Mouse (Mus musculus) C2C12 (cell line): ENCODE measurements around the gene Gabra3.

Source experiments
- CEBPB ChIP-seq: IDR thresholded peaks from one replicate; pipeline ENCODE4 v1.6.1; 2011; ENCODE audit warnings: low read depth, mild to moderate bottlenecking, control low read depth, moderate library complexity
- CTCF ChIP-seq: IDR thresholded peaks from one replicate; pipeline ENCODE4 v1.5.1; 2011; ENCODE audit not compliant: control insufficient read depth, insufficient read depth, insufficient read length
- FOSL1 ChIP-seq: IDR thresholded peaks from one replicate; pipeline ENCODE4 v1.8.0; 2011; ENCODE audit warnings: mild to moderate bottlenecking, low read length; ENCODE audit not compliant: poor library complexity, insufficient read depth, severe bottlenecking
- MAX ChIP-seq: IDR thresholded peaks from one replicate; pipeline ENCODE4 v1.6.1; 2011; ENCODE audit warnings: mild to moderate bottlenecking, control low read depth
- MYOD1 ChIP-seq: IDR thresholded peaks from one replicate; pipeline ENCODE4 v1.6.1; 2011; ENCODE audit warnings: low read depth; ENCODE audit not compliant: control insufficient read depth, insufficient read length
- MYOG ChIP-seq: IDR thresholded peaks from one replicate; pipeline ENCODE4 v1.6.1; 2011; ENCODE audit not compliant: control insufficient read depth, insufficient read length; ENCODE audit errors: extremely low read depth
- USF1 ChIP-seq: IDR thresholded peaks from one replicate; pipeline ENCODE4 v1.6.1; 2011; ENCODE audit warnings: low read depth, mild to moderate bottlenecking, control low read depth, moderate library complexity

- TF ChIP-seq CTCF = no peak
- TF ChIP-seq MAX = no peak
- TF ChIP-seq FOSL1 = no peak
- no peak for TF ChIP-seq MYOD1
- no peak for TF ChIP-seq MYOG
- TF ChIP-seq USF1 = no peak
- TF ChIP-seq CEBPB = no peak
These were observed at the start of gene Gabra3 for GRCm38 (mm10) chrX:72656230-72656898.
